Mouse (Mus musculus) liver, postnatal 0 days (tissue): ENCODE measurements at regions not wholly inside any gene's neighbourhood (a gene's known extent, or its start where the extent isn't known, plus 50 kb on each side); places are given as distances from the start of the nearest gene placed in this dataset.

Source experiments
- CTCF ChIP-seq: sonication (generic); IDR thresholded peaks from 2 replicates; pipeline ENCODE4 v1.5.1; 2016; ENCODE audit warnings: antibody characterized with exemption, low read depth
- EP300 ChIP-seq: IDR thresholded peaks from 2 replicates; pipeline ENCODE4 v1.6.1; 2016; ENCODE audit warnings: antibody characterized with exemption, low read depth, mild to moderate bottlenecking

DNA sequence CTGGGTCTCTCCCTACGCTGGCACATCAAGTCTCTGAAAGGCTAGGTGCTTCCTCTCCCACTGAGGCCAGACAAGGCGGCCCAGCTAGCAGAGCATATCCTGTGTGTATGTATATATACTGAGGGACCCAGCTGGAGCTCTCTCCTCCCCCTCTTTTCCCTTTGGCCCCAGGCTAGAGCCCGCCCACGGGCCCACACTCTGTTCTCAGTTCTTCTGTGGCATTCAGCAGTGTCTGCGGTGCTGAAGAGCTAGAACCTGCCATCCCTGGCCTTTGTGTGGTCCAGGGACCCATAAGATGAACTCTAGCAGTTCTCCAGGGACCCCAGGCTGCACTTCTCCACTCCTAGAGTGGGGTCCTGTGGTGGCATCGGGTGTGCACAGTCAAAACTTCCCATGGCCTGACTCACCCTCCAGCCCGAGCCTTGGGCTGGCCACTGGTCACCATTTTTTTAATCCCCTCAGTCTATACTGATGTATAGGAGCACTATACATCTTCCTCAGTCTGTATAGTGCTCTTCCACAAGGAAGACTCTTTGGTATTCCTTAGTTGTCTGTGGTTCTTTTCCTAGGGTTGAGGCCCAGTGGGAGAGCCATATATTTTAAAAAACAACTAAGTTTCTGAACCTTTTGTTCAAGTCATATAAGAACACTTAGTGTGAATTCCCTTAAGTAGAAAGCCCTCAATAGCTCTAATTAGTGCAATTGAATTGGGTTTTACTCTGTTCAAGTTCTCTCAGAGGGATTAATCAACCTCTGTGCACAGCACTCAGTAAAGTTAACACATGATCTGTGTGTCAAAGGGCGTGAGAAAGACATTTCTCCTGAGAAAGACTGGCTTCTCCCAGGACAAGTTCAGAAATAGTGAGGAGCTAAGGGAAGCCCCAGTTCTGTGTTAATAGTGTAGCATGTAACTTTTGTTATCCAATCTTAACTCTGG is 401.3 kb downstream of the Ipmk start:
- TF ChIP-seq EP300, result no peak
- no peak for TF ChIP-seq CTCF
